Mouse (Mus musculus): Measurements from ENCODE around the gene Mcrip1.
A peak's percentile ranks its signal among the peaks of the same experiment; 100 is the strongest.
"Not testable (repeated sequence)": the region's sequence is repeated elsewhere in the genome, so short reads cannot be mapped to it uniquely, and the experiment has no call there.

Mcrip1 gene

GRCm38 (mm10) chr11:120575046-120575445 is 25.5 kb upstream of the Mcrip1 start:
- DNase-seq (ENCODE audit: low spot score), result no peak

GRCm38 (mm10) chr11:120574278-120574600 is 24.7 kb upstream of the Mcrip1 start:
- DNase-seq (ENCODE audit: low spot score), result no peak

GRCm38 (mm10) chr11:120573585-120574277 is 24.2 kb upstream of the Mcrip1 start:
- DNase-seq (ENCODE audit: low spot score), result no peak

GRCm38 (mm10) chr11:120572752-120573584 is 23.4 kb upstream of the Mcrip1 start, which contains the start of gene P4hb:
Gene P4hb (minus strand): TSS chr11:120573253.
- peak; percentile 99 for DNase-seq (ENCODE audit: low spot score)

- no peak for DNase-seq (ENCODE audit: low spot score)
Measured at GRCm38 (mm10) chr11:120572417-120572751, 22.9 kb upstream of the Mcrip1 start.

GRCm38 (mm10) chr11:120571754-120572416 is 22.4 kb upstream of the Mcrip1 start:
- no peak for DNase-seq (ENCODE audit: low spot score)

GRCm38 (mm10) chr11:120571122-120571521 is 21.6 kb upstream of the Mcrip1 start:
- no peak for DNase-seq (ENCODE audit: low spot score)

GRCm38 (mm10) chr11:120568324-120568723 is 18.8 kb upstream of the Mcrip1 start:
- no peak for DNase-seq (ENCODE audit: low spot score)

GRCm38 (mm10) chr11:120565114-120565513 is 15.6 kb upstream of the Mcrip1 start:
- DNase-seq (ENCODE audit: low spot score), result no peak

- DNase-seq (ENCODE audit: low spot score), result no peak
Measured at GRCm38 (mm10) chr11:120562949-120563348, 13.4 kb upstream of the Mcrip1 start.

- DNase-seq (ENCODE audit: low spot score), result no peak
Measured at GRCm38 (mm10) chr11:120560952-120561728, 11.6 kb upstream of the Mcrip1 start.

- DNase-seq (ENCODE audit: low spot score), result not testable (repeated sequence)
Measured at GRCm38 (mm10) chr11:120558843-120559242, 9.3 kb upstream of the Mcrip1 start.

- DNase-seq (ENCODE audit: low spot score), result no peak
Measured at GRCm38 (mm10) chr11:120555260-120555659, 5.7 kb upstream of the Mcrip1 start.

GRCm38 (mm10) chr11:120554834-120555233 is 5.3 kb upstream of the Mcrip1 start:
- no peak for DNase-seq (ENCODE audit: low spot score)

GRCm38 (mm10) chr11:120552736-120553135 is 3.2 kb upstream of the Mcrip1 start:
- no peak for DNase-seq (ENCODE audit: low spot score)

GRCm38 (mm10) chr11:120550810-120551440 is 1.4 kb upstream of the Mcrip1 start, which contains the start of gene Ppp1r27:
Gene Ppp1r27 (minus strand): TSS chr11:120551132.
- no peak for DNase-seq (ENCODE audit: low spot score)

GRCm38 (mm10) chr11:120549986-120550809 is 671 bp upstream of the Mcrip1 start:
- no peak for DNase-seq (ENCODE audit: low spot score)

GRCm38 (mm10) chr11:120548786-120549167 is 750 bp downstream of the Mcrip1 start:
- DNase-seq (ENCODE audit: low spot score), result no peak

- DNase-seq (ENCODE audit: low spot score), result no peak
Measured at GRCm38 (mm10) chr11:120548214-120548613, 1.3 kb downstream of the Mcrip1 start.

GRCm38 (mm10) chr11:120547469-120547868 is 2.1 kb downstream of the Mcrip1 start:
- peak; percentile 28 for DNase-seq (ENCODE audit: low spot score)

- DNase-seq (ENCODE audit: low spot score), result no peak
Measured at GRCm38 (mm10) chr11:120545964-120546363, 3.6 kb downstream of the Mcrip1 start.

Data from T-cell, adult 2 months (primary cell).